Mouse (Mus musculus): ENCODE data around the gene Mndal. TPM values are rescaled to one million over a fixed set of nuclear protein-coding genes. Genes with fewer than 3 reads are reported as not detected.
A peak's percentile ranks its signal among the peaks of the same experiment; 100 is the strongest.
"Not testable (repeated sequence)": the region's sequence is repeated elsewhere in the genome, so short reads cannot be mapped to it uniquely, and the experiment has no call there.

Mndal gene
- total RNA-seq (2022) = 1 to 10 TPM; 3.5 to 9.9 (median 7.0) TPM

DNA sequence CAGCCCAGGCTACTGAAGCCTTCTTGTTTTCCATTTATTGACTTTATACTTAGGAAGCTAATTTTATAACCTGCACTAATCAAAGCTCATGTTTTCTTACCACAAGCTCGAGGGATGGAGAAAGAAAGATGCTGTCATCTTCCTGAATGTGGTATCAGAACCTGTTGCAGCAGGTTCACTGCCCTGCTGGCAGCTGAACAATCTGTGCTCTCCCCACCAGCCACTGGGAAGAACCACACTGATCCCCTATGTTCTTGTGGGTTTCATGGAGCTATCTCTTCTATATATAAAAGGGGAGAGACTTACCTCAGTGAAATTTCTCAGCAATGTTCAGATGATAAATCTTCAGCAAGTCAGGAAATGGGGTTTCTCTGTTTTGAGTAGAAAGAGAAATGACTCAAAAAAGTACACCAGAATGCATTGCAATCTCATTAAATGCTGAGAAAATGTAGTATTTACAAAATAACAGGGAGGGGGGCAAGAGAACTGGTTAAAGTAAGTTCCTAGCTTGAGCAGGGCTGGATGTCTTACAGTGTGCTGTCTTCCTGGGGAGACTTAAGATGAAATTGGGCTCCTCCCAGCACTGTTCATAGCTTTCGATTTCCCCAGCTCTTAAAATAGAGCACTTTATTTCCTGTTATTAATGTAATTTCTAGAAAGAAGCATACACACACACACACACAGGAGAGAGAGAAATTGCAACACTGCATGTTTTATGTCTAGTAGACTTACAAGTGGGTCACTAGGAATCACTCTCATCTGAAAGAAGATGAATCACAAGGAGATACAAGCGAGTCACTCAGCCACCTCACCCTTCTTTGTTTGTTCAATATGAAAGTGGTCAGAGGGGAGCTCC is at the start of gene Mndal, which contains the start of gene Ifi203:
Gene Mndal, minus strand, starts transcription at position 568 of the 856 bp plus-strand sequence.
Gene Ifi203, minus strand, starts transcription at position 749 of the 856 bp plus-strand sequence.
- DNase-seq (ENCODE audit: low spot score in 2 of 2) = not testable (repeated sequence)

DNA sequence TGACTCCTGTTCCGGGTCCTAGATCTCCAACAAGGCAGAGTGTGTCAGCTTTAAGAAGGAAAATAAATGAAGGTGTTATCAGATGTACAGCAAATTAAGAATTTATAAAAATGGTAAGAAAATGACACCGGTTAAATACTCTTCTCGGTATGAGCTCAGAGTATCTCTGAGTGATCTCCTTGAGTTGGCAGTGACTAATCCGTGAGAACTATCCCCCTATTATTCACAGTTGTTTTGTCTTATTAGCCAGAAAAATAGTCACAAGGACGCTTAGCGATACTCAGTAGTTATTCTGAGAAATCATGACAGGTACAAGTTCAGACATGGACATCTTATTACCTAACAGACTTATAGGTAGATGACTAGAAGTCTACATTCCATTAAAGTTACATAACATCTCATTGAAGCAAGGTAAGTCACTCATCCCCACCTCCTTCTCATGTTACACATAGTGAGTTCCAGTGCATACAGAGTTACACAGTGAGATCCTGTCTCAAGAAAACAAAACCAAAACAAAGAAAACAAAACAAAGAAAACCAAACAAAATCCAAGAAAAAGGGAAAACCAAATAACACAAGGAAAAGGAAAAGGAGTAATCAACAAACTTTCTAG is 40.5 kb upstream of the Mndal start, which contains the start of gene Ifi202b:
Gene Ifi202b, minus strand, starts transcription at position 51 of the 612 bp plus-strand sequence.
- not testable (repeated sequence) for DNase-seq (ENCODE audit: low spot score in 2 of 2)

DNA sequence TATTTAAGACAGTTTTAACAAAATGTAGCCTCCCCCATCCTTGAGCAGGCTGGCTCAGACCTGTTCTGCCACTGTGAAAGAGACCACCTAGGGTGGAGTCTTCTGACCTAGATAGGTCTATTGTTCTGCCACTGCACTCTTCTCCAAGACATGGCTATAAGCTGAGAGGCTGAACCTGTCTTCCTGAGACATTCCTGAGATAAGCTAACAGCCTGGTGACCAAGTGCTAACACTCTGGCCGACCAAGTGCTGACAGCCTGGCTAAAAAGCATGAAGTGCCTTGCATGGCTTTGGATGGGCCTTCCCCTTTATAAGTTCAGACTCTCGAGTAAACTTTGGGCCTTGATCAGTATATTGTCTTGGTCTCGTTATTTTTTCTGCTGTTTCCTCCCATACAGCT is 38.7 kb upstream of the Mndal start:
- DNase-seq (ENCODE audit: low spot score in 2 of 2) = not testable (repeated sequence)

DNA sequence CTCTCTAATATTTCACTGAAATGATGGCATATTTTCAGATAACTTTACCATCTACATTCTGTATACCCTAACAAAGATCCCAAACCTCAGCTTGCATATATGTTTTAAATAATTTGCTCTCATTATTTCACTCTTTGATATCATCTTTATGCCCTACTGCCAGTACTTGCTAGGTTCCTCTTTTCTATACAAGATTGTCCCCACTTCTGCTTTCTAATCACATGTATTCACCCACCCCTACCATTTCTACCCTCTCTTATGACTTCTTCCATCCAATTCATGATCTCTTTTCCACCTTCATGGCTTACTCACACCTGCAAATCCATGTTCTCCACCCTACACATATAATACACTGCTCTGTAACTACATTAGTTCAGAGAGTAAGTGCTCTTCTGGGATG is 35.3 kb upstream of the Mndal start:
- DNase-seq (ENCODE audit: low spot score in 2 of 2) = no peak

DNA sequence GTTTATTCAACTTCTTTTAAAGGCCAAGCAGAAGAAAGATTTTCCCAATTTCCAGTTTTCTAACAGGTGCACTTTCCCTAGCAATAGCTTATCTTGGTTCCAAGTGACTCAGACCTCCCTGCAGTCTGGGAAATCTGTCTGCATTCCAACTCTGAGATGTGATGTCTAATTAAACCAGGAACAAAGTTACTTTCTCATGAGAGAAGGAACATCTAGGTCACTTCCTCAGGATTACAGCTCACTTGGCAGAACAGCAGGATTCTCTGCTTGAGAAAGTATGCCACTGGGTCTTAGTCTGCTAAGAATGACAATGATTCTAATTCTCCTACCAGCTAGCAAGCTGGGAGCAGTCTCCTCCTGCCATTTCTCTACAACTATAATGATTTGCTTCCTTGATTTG is 30.8 kb upstream of the Mndal start:
- DNase-seq (ENCODE audit: low spot score in 2 of 2) = peak; percentile 4 to 13

DNA sequence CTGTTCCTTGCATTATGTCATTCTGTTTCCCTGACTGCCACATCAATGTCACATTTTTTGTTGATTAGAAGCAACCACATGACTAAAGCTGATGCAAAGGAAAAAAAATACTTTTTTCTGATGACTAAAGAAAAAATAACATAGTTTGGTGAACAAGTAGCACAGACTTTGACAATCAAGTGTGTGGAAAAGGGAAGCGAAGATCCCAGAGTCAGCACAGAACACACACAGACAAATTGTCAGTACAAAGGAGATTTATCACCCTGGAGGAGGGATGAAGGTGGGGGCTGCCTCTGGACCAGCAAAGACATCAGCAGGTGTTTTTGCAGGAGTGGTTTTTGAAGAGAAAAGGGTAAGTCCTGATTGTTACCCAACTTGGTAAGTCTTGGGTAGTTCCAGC is 19.2 kb upstream of the Mndal start:
- not testable (repeated sequence) for DNase-seq (ENCODE audit: low spot score in 2 of 2)

DNA sequence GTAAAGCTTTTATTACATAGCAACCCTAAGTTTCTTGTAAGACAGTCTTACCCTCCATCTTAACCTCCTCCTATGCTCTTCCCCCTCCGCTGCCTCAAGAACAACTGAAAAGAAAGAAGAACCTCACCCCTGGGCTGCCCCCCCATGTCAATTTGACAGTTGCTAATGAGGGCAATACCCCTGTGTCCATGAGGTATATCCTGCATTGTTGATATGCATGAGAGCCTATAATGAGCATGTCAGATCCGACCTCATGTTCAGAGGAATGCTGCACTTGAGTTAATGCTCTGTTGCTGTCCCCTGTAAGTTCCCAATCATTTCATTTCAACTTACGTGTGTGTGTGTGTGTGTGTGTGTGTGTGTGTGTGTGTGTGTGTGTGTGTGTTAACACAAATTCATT is 17.7 kb upstream of the Mndal start:
- DNase-seq (ENCODE audit: low spot score in 2 of 2) = not testable (repeated sequence)

DNA sequence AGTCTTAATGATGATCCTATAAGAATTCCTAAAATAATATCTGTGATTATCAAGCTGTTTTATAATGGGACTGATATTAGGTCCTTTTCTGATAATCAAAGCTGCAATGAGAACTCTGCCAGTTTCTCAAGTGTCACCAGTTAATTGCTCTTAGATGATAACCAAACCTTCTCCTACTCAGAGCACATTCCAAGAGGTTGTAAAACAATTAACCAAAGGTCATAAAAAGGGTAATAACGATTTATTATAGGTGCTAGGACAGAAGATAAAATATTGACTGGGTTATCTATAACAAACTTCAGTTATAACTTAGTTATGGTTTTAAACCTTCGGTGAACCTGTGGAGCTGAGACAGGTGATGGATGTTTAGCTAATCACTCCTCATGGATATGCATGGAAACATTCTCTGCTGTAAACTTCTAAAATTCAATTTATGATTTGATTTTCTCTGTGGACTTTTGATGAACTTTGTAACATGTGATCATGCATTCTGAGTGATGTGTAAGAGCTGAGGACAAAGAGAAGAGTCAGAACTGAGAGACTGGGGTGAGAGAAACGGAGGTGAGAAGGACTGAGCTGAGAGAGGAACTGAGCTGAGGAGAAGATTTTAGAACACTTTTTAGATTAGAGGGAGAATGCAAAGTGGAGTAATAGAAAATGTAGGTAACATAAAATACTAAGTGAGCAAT is 13.7 kb upstream of the Mndal start:
- not testable (repeated sequence) for DNase-seq (ENCODE audit: low spot score in 2 of 2)

DNA sequence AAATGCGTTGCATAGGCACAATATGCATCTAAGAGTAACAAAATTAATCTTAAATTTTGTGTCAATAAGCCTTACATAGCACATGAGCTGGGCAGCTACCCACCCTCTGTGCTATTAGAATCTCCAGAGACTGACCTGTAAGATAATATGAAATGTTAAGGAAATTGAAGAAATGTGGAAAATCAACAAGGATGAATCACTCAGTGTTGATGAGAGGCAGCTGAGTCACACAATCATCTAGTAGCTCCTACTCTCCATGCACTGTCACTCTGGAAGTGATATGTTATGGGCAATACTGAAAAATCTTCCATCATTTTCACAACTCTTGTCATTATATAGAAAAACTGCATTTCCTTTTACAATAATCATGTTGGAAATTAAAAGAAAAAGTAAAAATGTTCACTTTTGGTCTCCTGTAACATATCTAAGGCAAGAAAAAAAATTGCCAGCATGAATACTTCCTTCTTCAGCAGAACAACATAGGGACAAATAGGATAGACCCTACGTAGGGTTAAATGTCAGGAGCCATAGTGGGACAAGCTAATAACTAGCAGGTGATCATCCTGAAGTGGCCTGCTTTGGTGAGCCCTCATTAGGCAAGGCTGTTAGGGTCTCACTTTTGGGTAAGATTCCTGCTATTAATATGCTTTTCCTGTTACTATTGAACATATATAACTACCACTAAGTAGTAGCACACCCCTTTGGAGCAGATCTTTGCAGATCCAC is 12.9 kb upstream of the Mndal start:
- DNase-seq (ENCODE audit: low spot score in 2 of 2) = no peak

DNA sequence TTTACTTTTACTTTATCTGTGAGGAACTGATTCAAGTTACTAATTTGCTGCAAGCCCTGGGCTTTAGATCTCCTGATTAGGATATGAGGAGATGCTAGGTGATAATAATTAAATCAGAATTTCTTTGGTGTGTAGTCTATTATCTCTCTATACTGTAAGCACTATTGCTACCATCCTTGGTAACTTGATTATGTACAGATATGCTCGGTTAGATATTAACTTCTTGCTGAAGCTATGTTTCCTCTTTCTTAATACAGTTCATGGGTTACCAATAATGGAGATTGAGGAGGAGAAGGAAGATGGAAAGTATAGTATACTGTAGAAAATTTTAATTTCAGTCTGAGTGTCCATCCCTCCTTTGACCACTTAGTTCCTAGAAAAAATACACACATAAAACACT is 11.3 kb upstream of the Mndal start:
- DNase-seq (ENCODE audit: low spot score in 2 of 2) = no peak

DNA sequence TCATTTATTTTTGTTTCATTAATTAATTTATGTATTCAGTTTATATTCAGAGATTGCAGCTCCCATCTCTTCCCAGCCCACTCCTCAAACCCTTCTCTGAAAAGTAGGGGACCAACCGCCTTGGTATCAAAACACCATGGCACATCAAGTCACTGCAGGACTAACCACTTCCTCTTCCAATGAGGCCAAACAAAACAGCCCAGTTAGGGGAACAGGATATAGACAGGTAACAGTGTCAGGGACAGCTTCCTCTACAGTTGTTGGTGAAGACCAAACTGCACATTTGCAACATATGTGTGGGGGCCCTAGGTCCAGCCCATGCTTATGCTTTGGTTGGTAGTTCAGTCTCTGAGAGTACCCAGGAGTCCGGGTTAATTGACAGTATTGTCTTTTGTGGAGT is 6.8 kb upstream of the Mndal start:
- DNase-seq (ENCODE audit: low spot score in 2 of 2) = not testable (repeated sequence)

DNA sequence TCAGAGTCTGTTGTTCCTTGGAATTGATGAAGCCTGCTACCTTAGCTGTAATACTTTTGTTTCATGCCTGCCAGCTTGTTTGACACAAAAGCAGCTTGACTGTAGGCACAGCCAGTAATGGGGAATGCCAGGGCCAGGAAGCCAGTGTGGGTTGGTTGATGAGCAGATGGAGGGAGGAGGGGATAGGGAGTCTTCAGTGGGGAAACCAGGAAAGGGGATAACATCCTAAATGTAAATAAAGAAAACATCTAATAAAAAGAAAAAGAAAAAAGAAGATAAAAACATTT is 432 bp upstream of the Mndal start:
- peak; percentile 44 to 66 for DNase-seq (ENCODE audit: low spot score in 2 of 2)

DNA sequence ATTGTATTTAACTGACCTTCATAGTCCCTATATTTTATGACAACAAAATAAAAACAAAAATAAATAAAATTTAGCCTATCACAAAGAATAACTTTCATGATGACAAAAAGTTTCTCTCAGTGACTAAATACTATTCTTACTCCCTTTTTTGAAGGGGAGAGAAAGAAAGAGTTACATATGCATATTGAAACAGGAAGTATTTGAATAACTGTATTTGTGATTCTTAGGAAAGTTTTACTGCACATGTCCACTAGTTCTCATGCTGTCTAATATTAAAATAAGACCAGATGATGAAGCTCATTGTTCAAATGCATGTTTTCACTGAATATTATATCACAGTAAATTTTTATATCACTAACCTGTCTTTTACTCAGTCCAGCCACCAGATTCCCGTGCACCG is 769 bp downstream of the Mndal start:
- DNase-seq (ENCODE audit: low spot score in 2 of 2) = not testable (repeated sequence)

DNA sequence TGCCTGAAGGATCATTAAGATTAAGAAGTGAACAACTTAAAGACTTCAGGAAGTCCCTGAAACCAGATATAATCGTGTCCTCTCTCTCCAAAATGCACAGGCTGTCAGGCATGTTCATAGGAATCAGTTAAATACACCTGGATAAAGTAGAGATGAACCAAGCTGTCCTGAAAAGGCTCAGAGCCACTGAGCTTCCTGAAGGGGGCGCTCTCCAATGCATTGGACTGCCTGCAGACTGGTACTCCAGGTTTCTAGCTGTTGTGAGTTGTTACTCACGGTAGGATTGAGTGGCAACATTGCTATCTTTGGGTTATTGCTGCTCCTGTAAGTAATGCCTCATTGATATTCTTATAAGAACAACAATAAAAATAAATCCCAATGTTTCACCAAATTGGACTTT is 23.0 kb downstream of the Mndal start:
- not testable (repeated sequence) for DNase-seq (ENCODE audit: low spot score in 2 of 2)

DNA sequence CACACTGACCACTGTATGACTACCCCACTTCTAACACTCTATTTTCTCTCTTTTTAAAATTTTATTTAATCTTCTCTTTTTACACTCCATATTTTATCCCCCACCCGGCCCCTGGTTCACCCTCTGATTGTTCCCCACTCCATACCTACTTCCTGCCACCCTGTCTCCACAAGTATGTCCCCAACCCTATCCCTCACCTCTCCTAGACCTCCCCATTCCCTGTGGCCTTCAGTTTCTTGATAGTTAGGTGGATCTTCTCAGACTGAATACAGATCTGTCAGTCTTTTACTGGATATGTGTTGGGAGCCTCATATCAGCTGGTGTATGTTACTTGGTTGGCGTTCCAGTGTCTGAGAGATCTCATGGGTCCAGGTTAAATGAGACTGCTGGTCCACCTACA is 27.7 kb downstream of the Mndal start:
- no peak for DNase-seq (ENCODE audit: low spot score in 2 of 2)

DNA sequence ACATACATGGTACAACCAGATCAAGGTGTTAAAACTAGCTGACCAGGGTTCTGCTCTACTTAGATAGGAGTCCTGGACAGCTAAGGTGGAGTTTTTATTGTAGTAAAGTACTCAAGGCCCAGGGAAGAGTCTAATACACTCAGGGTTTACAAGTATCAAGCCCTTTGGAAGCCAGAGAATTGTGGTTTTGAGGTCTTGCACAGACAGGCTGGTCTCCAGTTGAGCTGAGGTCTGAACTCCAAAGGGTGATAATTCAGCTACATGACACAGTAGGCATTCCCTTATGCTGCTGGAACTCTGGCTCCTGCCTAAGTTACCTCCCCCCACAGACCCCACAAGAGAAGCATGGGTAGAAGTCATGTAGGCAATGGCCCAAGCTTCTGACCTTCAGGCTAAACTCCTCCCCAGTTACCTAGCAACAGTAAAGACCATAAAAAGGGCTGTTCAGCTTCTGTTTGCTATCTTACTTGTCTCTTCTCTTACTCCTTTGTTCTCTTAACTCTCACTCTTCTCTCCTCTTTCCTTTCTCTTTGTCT is 29.0 kb downstream of the Mndal start:
- not testable (repeated sequence) for DNase-seq (ENCODE audit: low spot score in 2 of 2)

DNA sequence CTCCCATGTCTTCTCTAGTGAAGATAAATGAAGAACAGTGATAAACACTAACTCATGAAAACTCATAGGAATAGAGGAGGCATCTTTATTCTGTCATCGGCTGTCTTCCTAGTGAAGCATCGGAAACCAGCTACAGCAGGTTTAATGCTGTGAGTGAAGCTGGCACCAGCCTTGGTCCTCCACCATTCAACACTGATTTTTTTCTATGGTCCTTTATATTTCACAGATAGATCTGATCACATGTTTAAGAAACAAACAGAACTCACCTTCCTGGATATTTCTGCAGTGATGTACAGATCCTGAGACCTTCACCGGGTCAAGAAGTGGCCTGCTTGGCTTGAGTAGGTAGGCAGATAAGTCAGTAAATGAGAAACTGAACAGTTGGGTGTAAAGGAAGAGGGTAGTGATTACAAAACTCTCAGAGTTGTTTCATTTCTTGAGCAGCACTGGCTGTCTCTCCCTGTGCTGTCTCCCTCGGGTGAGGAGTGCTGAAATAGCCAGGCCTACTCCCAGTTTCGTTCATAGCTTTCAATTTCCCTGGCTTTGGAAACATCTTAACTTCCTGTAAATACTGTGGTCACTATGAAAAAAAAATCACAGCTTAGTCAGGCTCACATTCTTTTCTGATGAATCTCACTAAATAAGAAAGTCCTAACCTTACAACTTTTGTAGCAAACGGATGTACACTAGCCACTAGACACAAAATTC is 29.6 kb downstream of the Mndal start, which contains the start of gene Ifi211:
Gene Ifi211, minus strand, starts transcription at position 499 of the 708 bp plus-strand sequence.
- DNase-seq (ENCODE audit: low spot score in 2 of 2) = not testable (repeated sequence)

DNA sequence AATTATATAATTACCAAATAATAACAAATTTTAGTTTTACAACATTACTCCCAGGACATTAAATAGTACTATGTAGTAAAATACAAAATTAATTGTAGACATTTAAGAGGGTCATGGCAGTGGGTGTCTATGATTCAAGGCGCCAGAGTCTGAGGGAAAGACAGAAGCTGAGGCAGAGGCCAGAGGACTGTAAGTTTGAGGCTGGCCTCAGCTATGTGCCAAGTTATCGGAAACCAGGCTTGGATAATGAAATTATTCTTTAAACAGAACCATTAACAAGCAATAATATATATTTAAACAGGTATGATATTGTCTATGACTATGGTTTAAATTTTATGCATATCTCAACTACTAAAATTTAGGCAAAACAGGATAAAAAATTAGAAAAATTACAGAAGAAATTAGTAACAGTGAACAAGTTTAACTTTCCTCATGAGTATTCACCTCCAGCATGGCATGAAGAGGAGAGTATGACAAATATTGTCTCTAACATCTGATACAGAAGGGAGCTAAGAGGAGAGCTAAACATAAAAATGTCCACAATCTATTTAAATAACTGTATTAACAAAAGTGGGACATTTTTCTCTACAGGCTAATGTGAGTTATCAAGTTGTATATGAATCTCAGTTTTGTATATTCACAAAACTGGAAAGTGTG is 30.4 kb downstream of the Mndal start:
- no peak for DNase-seq (ENCODE audit: low spot score in 2 of 2)

DNA sequence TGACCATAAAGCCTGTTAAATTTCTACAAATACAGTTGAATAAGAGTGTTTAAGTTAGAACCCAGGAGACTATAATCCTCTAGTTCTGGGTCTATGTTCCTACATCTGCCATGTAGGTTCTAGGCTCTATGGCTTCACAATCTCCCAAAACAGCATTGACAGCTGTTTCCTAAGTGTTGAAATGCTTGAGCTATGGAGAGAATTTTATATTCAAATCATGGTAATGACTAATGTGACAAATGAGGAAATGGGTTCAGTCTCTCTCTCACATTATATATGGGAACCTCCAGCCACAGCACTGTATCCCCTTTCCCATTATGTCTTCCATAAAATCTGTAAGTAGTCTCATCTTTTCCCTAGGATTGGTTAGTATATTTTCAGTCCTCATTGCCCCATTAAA is 33.9 kb downstream of the Mndal start:
- DNase-seq (ENCODE audit: low spot score in 2 of 2) = not testable (repeated sequence)

DNA sequence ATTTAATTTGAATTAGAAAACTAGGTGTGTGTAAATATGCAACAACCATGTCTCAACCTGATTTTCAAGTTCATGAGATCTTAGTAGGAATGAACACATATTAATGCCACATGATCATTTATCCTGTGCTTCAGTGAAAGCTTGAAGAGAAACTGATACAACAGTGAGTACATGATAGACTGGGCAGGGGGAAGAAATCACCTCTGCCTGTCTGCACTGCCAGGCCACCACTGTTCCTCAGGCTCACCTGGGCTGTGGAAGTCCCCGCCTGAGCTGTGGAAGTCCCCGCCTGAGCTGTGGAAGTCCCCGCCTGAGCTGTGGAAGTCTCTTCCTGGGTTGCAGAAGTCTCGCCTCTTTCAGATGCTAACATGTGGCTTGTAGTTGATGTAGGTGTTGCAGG is 36.4 kb downstream of the Mndal start:
- not testable (repeated sequence) for DNase-seq (ENCODE audit: low spot score in 2 of 2)
